Mouse (Mus musculus): ENCODE measurements around the gene Thap3.

DNA sequence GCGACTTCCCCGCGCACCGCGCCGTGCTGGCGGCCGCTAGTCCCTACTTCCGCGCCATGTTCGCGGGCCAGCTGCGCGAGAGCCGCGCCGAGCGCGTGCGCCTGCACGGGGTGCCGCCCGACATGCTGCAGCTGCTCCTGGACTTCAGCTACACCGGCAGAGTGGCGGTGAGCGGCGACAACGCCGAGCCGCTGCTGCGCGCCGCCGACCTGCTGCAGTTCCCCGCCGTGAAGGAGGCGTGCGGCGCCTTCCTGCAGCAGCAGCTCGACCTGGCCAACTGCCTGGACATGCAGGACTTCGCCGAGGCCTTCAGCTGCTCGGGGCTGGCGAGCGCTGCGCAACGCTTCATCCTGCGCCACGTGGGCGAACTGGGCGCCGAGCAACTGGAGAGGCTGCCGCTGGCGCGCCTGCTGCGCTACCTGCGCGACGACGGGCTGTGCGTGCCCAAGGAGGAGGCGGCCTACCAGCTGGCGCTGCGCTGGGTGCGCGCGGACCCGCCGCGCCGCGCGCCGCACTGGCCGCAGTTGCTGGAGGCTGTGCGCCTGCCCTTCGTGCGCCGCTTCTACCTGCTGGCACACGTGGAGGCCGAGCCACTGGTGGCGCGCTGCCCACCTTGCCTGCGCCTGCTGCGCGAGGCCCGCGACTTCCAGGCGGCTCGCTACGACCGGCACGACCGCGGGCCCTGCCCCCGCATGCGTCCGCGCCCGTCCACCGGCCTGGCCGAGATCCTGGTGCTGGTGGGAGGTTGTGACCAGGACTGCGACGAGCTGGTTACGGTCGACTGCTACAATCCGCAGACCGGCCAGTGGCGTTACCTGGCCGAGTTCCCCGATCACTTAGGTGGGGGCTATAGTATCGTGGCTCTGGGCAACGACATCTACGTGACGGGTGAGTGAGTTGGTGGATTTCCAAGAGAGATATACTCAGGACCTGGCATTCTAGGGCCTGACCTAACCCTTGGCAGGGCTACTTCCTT is 20.6 kb upstream of the Thap3 start:
- TF ChIP-seq CTCF (IDR thresholded peaks at IDR 0.05; ENCODE audit: borderline replicate concordance, control insufficient read depth, extremely low read depth, insufficient read depth, low read length, poor library complexity) (no peak; the same call in 1 of the 2 replicates), POLR2A (IDR thresholded peaks at IDR 0.05; ENCODE audit: control insufficient read depth, extremely low read depth, insufficient read depth, low read length, poor library complexity) (no peak)

Measured in thymus, adult 2 months (tissue).